In genomic region chr12:112721424-112722239, GRCm38 (mm10) we compare ENCODE assay signal across 8 mouse cellular contexts. TPM values are rescaled to one million over a fixed set of nuclear protein-coding genes. Genes with fewer than 3 reads are reported as not detected.
DNase-seq lines count a peak whose midpoint lies in the region; ATAC-seq and TF ChIP-seq lines count a peak whose summit lies in the region.

No protein-coding gene starts in this region.

- peak overlapping the region; percentile 81 for H3K9ac ChIP-seq in heart, embryonic 15.5 days

- DNase-seq in thymus, adult 2 months, result peak; percentile 46
- no peak for DNase-seq in thymus, adult 18-20 months
- peak; percentile 83 to 85 for DNase-seq in cerebellum, postnatal 10 days
- peak; percentile 86 for DNase-seq in kidney, postnatal 10 days
- DNase-seq in lung, postnatal 4 days, result peak; percentile 75 to 90
- peak; percentile 74 for DNase-seq in splenic B cell, adult 2 months (ENCODE audit: low read depth, low spot score)

- TF ChIP-seq POLR2A in thymus, adult 2 months (IDR thresholded peaks at IDR 0.05; ENCODE audit: control insufficient read depth, extremely low read depth, insufficient read depth, low read length, poor library complexity), result no peak

- peak overlapping the region; percentile 99 for H3K4me2 ChIP-seq in heart, embryonic 15.5 days

- H3K4me1 ChIP-seq in thymus, adult 2 months (replicated peaks; ENCODE audit: control insufficient read depth, insufficient read depth, low read length), result peaks cover 14% of the 10 kb centered on the region
- peaks cover 27% of the 10 kb centered on the region for H3K4me1 ChIP-seq in heart, embryonic 15.5 days (replicated peaks)

- H3K27me3 ChIP-seq in thymus, adult 2 months (ENCODE audit: control insufficient read depth, insufficient read depth, low read length), result no peaks in the 10 kb centered on the region; the same call in 1 of the 2 replicates
- H3K27me3 ChIP-seq in heart, embryonic 15.5 days, result peaks cover 17% of the 10 kb centered on the region
- H3K27me3 ChIP-seq in splenic B cell, adult 2 months (ENCODE audit: control insufficient read depth, insufficient read depth, low read length, poor library complexity, severe bottlenecking), result no peaks in the 10 kb centered on the region

- peak; percentile 51 for ATAC-seq in heart, embryonic 15.5 days (replicated peaks; ENCODE audit: insufficient number of reproducible peaks, insufficient read depth, low FRiP score, low read depth)
- ATAC-seq in monocyte, adult 5-6 weeks (replicated peaks; ENCODE audit: insufficient number of reproducible peaks, low FRiP score, low TSS enrichment, poor library complexity, severe bottlenecking), result no peak

- peak; percentile 52; the same call in 1 of the 2 replicates for TF ChIP-seq CTCF in thymus, adult 2 months (IDR thresholded peaks at IDR 0.05; ENCODE audit: borderline replicate concordance, control insufficient read depth, extremely low read depth, insufficient read depth, low read length, poor library complexity)

- H3K4me3 ChIP-seq in thymus, adult 2 months (ENCODE audit: control insufficient read depth, insufficient read depth, low read length), result peak overlapping the region; percentile 50
- peak overlapping the region; percentile 84 for H3K4me3 ChIP-seq in heart, embryonic 15.5 days

- H3K27ac ChIP-seq in thymus, adult 2 months (ENCODE audit: control insufficient read depth, insufficient read depth, low read length), result no peak overlapping the region
- H3K27ac ChIP-seq in heart, embryonic 15.5 days, result peak overlapping the region; percentile 80

- 20% methylated on average over 68 of the region's 69 CpGs for WGBS in thymus, adult 2 months
- 4% methylated on average over 58 of the region's 69 CpGs for WGBS in heart, embryonic 15.5 days

- H3K36me3 ChIP-seq in thymus, adult 2 months (ENCODE audit: control insufficient read depth, insufficient read depth, low read length), result no peaks in the 10 kb centered on the region
- no peaks in the 10 kb centered on the region for H3K36me3 ChIP-seq in heart, embryonic 15.5 days
- no peaks in the 10 kb centered on the region for H3K36me3 ChIP-seq in splenic B cell, adult 2 months (ENCODE audit: control insufficient read depth, insufficient read depth, low read length, poor library complexity, severe bottlenecking)

- no peaks in the 10 kb centered on the region for H3K9me3 ChIP-seq in heart, embryonic 15.5 days (replicated peaks)

RNA-seq across cellular contexts. Expression of gene Cep170b, which starts 1.4 kb away (rescaled TPM):
- polyA plus RNA-seq in thymus, adult 2 months (2012; rRNA removed), result 21.1 and 22.8 TPM in 2 replicates
- polyA plus RNA-seq in heart, embryonic 15.5 days (2015; fragmentation: Nextera tagmentation; extraction: Ambion mirVana), result 4.8 and 7.9 TPM in 2 replicates
- 0.29 to 0.43 TPM in 2 of 3 replicates, not detected in the other for total RNA-seq in monocyte, adult 5-6 weeks (2017)

RNA-seq across cellular contexts. Expression of gene Pld4, which starts 38.8 kb away (rescaled TPM):
- polyA plus RNA-seq in thymus, adult 2 months (2012; rRNA removed), result 82.3 and 99.8 TPM in 2 replicates
- 7.2 and 34.0 TPM in 2 replicates for polyA plus RNA-seq in heart, embryonic 15.5 days (2015; fragmentation: Nextera tagmentation; extraction: Ambion mirVana)
- total RNA-seq in monocyte, adult 5-6 weeks (2017), result 311 to 369 TPM (median 334 TPM) in 3 replicates

RNA-seq across cellular contexts. Expression of gene Zbtb42, which starts 43.0 kb away (rescaled TPM):
- polyA plus RNA-seq in thymus, adult 2 months (2012; rRNA removed), result 15.9 and 17.8 TPM in 2 replicates
- polyA plus RNA-seq in heart, embryonic 15.5 days (2015; fragmentation: Nextera tagmentation; extraction: Ambion mirVana), result 4.8 and 7.6 TPM in 2 replicates
- total RNA-seq in monocyte, adult 5-6 weeks (2017), result 4.3 to 8.3 TPM (median 5.6 TPM) in 3 replicates

RNA-seq across cellular contexts. Expression of gene Akt1, which starts 46.9 kb away (rescaled TPM):
- 220 and 229 TPM in 2 replicates for polyA plus RNA-seq in thymus, adult 2 months (2012; rRNA removed)
- 139 and 169 TPM in 2 replicates for polyA plus RNA-seq in heart, embryonic 15.5 days (2015; fragmentation: Nextera tagmentation; extraction: Ambion mirVana)
- total RNA-seq in monocyte, adult 5-6 weeks (2017), result 151 to 190 TPM (median 176 TPM) in 3 replicates

Comparison
In these comparisons a context has a peak if more than half of its experiments do, and no peak if none do; other contexts are left out.
1. DNase-seq: peak in thymus, adult 2 months (single experiment), cerebellum, postnatal 10 days (2 of 2), kidney, postnatal 10 days (single experiment), lung, postnatal 4 days (2 of 2) and splenic B cell, adult 2 months (single experiment); none in thymus, adult 18-20 months (0 of 2).